Mouse (Mus musculus): Measurements from ENCODE around the gene Echdc2.

Echdc2 gene

DNA sequence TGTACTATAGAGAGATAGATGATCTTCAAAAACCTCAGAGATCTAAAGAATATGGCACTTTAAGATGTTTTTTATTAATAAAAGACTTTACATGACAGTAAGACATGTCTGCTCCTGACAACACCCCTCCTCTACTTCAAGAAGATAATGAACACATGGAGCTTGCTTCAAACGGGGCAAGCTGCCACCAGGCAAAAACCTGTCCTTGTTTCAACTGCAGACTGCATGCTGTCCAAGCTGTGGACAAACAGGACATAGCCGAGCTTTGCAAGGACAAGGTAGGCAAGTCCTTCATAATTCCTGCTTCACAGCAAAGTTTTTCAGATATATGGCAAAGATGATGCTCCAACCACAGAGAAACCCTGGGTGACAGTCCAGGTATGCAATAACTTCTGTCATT is 34.0 kb downstream of the Echdc2 start:
- no peak for DNase-seq (ENCODE audit: low read depth, low spot score)

DNA sequence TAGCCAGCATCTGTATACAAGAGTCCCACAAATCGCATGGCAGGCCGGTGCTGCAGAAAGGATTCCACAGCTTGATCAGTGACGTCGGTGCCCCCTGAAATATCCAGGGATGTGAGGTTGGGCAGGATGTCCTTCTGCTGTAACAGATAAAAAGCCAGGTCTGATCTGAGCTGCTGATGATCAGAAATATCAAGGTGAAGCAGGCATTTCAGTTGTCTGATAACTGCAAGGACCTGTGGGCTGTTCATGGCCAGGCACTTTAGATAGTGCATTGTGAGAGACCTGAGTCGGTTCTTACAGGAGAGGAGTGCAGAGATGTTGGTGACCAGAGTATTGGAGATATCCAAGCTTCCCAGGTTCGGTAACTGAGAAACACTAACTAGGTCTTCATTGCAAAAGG is 39.4 kb downstream of the Echdc2 start:
- no peak for DNase-seq (ENCODE audit: low read depth, low spot score)

DNA sequence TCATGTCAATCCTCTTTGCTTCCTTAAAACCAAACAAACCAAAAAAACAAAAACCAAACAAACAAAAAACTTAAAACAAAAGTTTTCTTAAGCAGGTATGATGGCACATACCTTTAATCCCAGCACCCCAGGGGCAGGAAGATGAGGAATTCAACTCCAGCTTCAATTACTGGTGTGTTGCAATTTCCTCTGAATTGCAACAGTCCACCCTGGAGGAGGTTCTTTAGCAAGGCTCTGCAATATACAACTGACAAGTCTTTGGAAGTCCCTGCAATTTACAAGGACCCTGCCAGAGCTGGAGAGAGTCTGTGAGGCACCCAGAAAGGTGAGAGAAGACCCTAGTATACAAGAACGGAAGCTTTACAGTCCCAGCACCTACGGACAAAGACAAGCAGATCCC is 47.8 kb downstream of the Echdc2 start:
- no peak for DNase-seq (ENCODE audit: low read depth, low spot score)

DNA sequence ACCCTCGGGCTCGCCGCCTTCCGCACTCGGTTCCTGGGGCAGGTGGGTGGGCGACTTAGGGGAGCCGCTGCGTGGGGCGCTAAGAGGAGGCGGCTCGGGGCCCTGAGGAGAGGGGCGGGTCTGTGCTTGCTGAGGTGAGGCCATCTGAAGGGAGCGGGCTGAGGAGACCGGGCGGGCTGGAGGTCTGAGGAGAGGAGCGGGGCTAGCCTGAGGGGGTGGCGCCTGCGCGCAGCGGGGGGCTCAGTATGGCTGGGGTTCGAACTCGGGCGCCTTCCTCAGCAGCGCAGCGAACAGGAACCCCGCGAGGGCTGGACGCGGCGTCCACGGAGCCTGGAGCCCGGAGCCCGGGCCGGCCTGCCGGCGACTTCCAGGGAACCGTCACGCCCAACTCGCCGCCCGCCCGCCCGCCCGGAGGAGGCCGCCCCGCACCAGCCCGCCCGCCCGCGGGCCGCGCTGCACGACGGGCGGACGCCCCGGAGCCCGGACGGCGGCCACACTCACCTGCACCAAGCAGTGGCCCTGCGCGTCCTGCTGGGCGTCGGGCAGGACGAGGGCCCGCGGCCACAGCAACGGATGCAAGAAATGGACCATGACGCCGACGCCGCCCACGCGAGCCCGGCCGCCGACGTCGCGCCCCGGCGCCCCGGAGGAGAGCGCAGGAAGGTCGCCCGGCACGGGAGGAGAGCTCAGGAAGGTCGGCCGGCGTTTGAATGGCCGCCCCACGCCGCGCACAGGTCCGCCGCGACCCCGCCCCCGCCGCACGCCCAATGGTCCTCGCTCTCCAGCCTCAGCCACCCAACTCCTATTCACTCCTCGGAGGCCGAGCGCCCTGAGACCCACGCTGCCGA is 52.3 kb downstream of the Echdc2 start, which contains the start of gene Zyg11a:
Zyg11a (minus strand) TSS at position 717 of the 848 bp plus-strand sequence.
- DNase-seq (ENCODE audit: low read depth, low spot score) = no peak

DNA sequence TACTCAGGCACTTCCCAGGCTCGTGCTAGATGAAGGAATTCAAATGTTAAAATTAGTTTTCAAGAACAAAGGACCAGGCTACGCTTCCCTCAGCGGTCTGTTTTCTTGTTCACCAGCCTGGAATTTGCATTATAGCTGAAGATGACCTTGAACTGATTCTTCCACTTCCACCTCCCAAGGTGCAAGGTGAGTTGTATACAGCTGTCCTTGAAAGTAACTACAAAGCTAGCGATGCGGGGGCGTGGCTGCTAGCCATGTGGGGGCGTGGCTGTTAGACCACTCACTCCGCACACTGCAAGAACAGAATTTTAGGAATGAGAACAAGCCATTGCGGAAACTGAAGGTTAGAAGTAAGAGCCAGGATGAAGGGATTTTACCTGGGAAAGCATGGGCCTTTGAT is 53.8 kb downstream of the Echdc2 start:
- DNase-seq (ENCODE audit: low read depth, low spot score) = no peak

DNA sequence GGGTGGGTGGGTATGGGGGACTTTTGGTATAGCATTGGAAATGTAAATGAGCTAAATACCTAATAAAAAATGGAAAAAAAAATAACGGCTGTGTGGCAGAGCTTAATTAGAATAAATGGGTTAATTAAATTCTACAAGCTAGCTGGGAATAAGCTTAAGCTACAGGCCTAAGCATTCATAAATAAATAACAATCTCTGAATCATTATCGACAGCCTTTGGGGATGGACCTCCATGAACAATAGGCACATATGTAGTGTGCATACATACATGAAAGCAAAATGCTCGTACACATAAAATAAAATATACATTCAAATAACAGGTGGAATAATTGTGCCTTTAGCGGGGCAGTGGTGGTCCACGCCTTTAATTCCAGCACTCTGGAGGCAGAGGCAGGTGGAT is 57.3 kb downstream of the Echdc2 start:
- no peak for DNase-seq (ENCODE audit: low read depth, low spot score)

DNA sequence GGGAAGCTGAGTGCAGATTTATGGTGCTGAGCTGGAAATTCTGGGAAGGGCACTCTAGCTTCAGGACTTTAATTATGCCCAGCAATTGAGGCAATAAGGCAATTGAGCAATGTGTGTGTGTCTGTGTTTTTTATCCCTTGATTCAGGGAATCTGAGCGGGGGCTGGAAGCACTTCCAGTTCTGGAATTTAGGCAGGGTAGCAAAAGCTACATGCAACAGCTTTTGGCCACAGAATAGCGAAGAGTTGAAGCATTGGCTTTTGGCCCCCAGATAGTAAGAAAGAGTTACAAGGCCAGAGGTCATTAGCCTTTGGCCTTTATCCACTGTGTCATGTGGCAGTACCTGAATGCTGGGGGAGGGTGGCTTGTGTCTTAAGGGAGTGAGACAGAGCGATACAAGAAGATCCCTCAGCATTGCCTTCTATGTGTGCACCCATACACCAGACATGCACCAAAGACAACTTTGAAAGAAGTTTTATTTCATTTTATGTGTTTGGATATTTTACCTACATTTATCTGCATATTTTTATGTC is 60.2 kb downstream of the Echdc2 start:
- no peak for DNase-seq (ENCODE audit: low read depth, low spot score)
